Mouse (Mus musculus) neutrophil, adult 5-6 weeks (primary cell): ENCODE measurements around the gene Lhfp. TPM values are rescaled to one million over a fixed set of nuclear protein-coding genes. Genes with fewer than 3 reads are reported as not detected.
"Not testable (repeated sequence)": the region's sequence is repeated elsewhere in the genome, so short reads cannot be mapped to it uniquely, and the experiment has no call there.

Source experiments
- ATAC-seq: fragments of 151-379, 151-347 bp; 2 replicates; pipeline ENCODE4 v1.8.0; 2017; ENCODE audit warnings: mild to moderate bottlenecking, moderate TSS enrichment; ENCODE audit not compliant: insufficient number of reproducible peaks, poor library complexity, low FRiP score, severe bottlenecking; ENCODE audit errors: extremely low read depth
- total RNA-seq: library from RNA; stranded (forward); fragments of 200-1000 nt; gene quantifications from 2 replicates; pipeline ENCODE4 v1.2.3, GENCODE M21; 2017

The Lhfp gene
- total RNA-seq, 1 experiment from 2014 or later = 1.5 TPM

DNA sequence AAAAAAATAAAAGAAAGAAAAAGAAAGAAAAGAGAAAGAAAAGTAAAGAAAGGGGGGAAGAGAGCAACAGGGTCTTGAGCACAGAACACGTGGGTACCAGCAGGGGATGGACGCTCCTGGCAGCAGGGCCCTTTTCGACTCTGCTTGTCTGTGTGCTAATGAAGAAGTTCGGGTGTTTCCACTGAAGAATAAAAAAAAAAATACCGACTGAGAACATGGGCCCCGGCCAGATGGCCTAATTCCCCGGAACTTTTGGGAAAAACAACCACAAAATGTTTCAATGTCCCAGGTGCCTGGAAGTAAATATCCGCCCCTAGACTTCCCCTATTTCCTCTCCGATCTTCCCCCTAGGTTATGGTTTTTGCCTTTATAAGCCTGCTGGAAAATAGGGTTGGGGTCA lies 191.1 kb downstream of the Lhfp start:
- not testable (repeated sequence) for ATAC-seq

DNA sequence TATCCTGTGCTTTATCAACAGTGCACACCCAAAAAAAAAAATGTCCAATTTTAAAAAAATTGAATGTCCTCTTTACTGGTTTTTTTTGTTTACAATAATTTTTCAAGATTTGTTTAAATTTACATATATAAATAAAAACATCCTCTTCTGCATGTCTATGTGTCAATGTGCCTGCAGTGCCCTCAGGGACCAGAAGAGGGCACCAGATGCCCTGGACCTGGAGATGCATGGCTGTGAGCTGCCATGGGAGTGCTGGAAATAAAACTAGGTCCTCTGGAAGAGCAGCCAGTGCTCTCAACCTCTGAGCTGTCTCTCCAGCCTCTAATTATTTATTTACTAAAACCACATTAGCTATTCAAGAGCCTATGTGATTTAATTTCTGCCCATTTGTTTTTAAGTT lies 193.4 kb downstream of the Lhfp start:
- no peak for ATAC-seq

DNA sequence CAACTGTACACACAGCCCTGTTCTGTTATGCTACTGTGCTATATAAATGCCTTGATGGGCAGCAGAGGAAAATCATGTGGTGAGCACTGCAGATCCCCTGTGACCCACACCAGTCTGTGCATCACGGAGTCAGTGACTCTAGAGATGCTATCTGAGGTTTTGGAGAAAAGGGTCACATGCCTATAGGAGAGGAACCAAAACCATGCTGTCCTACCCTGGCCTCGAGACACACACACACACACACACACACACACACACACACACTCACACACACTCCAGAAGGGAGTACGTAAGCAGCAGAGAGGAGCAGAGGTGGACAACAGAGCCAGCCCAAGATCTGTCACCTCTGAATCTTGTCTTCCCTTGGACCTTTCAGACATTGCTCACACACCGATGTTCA lies 195.1 kb downstream of the Lhfp start:
- no peak for ATAC-seq

DNA sequence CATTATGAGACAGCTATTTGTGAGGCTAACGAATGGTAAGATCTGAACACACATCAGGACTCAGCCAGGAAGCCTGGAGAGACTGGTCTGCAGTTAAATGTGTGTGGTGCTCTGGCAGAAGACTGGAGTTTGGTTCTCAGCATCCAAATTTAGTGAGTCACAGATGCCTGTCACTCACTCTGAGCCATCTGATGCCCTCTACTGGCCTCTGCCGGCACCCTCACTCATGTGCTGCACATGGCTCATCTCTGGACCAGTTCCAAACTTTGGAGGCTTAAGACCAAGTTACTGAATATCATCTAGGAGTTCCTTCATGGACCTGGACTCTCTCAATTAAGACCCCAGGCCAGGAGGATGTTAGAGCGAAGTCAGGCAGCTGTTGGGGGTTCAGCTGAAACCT lies 198.8 kb downstream of the Lhfp start:
- ATAC-seq = no peak

DNA sequence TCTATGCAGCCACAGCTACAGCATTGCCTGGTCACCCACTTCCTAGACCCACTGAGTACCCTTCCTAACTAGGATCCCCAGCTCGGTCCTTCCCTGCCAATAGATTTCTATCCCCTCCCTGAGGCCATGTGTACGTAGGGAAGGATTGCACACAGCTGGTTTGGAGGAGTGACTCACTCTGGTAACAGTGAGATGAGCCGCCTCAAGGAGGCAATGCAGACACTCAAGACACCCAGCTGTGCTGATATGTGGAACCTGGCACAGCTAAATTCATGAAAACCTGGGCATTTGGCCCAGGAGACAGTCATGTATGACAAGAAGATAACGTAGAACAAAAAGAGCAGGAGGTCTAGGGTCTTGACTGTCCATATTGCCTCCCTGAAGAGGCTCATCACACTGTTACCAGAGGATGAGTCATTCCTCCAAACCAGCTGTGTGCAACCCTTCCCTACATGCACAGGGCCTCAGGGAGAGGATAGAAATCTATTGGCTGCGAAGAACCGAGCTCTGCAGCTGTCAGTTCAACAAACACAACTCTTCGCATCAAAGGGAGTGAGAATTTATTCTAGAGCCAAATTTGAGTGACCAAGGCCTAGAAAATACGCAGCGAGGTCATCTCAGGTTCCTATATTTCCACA lies 204.4 kb downstream of the Lhfp start:
- ATAC-seq = no peak

DNA sequence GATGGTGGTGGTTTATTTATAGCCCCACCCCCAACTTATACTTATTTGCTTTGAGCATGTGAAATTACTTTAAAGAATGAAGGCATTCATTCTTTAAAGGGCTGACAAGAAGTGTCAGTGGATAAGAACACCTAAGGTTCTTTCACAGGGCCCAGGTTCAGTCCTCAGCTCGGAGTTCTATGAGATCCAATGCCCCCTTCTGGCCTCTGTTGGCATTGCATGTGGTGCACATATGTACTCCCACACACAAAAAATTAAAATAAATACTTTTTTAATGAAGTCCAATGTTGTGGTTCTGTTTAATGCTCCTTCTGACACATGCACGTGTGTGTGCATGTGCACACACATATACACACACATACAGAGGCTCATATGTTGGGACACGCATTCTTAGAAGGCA lies 205.8 kb downstream of the Lhfp start:
- ATAC-seq = no peak

DNA sequence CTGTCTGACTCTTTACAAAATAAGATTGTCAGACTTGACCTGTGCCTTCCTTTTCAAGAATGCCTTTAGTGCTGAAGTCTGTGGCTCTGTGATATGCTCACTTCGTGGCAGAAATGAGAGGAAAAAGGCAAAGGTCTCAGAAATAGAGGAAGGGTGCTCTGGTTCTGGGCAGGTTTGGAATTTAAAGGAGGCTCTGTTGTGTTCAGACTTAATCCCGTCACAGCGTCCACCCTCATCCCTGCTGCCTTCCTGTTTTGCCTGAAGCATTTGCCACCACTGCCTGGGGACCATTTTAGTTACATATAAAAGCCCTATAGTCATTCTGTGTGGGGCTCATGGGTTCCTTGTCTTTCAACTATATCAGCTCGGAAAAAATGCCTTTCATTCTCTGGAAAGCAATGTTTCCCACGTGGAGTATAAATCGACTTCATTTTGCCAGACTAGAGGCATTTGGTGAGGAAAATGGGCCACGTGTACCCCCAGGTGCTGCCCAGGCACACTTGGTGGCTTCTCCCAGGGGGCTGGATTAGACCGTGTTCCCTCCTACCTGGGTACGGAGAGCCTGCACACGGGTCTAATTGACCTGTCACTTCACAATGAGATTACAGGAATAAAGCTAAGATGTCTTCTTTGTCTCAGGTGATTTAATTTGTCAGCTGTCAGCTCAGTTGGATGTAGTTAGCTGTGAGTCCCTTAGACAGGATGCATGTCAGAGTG lies 207.0 kb downstream of the Lhfp start:
- no peak for ATAC-seq

DNA sequence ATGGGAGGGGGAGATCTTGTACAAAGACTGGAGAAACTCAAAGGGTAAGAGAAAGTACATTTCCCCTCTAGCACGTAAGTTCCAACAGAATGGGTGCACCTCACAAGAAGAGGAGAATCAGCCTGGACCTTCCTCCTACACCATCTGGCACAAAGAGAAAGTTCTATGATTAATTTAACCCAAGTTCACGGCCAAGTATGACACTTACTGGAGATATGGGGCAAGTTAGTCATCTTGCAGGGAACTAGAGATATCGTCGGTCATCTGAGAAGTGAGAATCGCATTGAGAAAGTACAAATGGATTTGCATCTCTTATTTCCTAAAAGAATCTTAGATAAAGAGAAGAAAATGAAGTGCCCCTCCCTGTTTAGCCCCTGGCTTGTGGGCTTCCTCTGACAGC lies 211.2 kb downstream of the Lhfp start:
- no peak for ATAC-seq

DNA sequence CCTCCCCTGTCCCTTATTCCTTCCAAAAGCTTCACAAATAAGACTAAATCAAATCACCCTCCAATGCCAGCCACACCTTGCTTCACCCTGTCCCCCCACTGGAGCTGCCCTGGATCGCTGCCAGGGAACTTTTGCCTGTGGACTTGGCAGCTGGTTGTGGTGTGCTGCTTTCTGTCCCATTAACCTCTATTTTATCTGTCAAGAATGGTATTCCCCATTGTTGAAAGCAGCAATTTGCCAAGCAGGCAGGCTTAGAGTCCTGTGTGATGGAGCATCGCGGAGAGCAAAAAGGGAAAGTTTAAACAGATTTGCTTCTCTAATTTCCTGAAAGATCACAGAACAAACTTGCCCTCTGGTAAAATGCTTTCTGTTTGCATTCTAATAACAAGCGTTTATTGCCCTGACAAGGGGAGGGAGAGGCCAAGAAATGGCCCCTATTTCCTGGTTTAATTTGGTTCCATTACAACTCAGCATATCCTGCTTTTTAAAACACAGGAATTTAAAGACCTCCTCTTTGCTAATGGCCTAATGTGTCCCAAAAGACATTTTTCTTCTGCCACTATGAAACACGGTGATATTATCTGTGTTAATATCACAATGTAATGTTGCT lies 212.0 kb downstream of the Lhfp start:
- ATAC-seq = no peak

DNA sequence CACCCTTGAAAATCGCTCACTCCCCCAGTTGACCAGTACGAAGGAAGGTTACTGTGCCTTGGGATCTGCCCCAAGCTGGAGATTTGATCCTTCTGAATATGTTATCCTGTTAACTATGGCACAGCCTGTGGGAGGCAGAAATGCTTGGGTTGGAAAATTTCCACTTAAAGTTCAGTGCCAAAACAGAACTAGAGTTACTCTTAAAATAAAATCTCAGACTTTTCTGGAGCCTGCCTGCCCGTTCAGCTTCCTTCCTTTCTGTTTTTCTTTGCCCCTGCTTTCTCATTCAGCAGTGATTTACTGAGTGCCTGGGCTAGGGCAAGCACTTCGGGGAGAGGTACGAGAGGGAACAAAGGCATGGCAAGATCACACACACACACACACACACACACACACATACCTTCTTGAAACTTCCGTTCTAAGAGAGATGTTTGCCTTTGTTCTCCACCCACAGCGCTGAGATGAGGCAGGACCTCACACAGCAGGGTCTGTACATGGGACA lies 217.4 kb downstream of the Lhfp start:
- ATAC-seq = no peak

DNA sequence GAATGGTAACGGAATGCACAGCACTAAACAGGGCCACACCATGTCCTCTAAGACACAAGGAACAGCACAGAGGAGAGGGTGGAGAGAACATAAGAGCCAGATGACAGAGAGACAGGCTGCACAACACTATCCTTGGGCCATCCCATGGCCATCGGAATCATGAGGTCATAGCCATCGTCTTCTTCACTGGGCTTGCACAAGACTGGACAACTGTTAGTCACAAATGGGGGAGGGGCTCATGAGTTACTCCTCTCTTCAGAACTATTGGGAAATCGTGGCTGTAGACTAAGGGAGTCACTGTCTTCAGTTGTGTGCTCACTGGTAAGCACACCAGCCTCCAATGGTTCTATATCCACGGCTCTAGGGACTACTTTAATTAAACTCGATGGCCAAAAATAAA lies 224.8 kb downstream of the Lhfp start:
- ATAC-seq = no peak

DNA sequence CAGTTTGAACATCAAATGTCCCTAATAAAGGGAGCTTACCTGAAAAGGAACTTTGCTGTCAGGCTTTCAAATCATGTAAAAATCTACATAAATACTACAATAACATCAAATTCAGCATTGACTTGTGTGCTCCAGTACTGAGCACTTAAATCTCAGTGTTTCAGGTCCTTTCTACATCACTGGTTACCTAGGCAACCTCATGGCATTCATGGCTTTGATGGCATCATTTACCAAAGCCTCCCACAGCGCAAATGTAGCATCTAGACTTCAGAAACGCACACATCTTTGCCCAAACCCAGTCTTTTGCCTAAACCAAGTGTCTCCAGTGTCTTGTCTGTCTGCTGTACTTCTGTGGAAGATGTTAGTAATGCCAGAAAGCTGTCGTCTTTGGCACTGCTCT lies 225.7 kb downstream of the Lhfp start:
- no peak for ATAC-seq

DNA sequence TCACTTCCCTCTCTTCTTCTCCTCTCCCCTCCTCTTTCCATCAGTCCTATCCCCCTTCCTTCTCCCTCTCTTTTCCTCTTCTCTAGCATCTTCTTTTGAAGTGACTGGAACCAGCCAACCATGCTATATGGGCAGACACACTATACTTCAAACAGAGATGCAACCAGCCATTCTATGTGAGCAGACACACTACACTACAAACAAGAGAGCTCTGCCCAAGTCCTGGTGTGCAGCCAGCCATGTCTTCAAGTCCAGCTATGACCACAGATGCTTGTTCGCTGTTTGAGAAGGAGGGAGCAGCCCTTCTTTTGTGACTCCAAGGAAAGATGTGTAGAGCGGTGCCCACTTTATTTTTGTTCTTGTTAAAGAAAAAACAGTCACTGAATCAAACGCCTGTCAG lies 231.9 kb downstream of the Lhfp start:
- ATAC-seq = no peak

DNA sequence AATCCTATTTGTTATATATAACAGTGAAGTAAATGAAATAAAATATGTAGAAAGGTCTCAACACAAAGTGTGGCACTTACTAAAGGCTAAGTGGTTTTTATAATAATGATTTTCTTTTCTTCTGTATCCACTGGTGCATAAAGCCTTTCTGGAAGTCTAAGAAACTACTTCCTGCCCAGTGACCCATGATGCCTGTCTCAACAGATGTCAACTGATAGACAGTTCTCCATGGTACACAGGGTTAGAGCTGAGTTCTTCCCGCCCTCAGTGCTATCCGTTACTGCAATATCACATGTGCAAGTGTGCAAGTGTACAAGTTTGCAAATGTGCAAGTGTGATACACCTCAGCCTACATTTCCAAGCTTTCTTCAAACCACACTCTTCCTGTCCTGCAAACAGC lies 236.7 kb downstream of the Lhfp start:
- ATAC-seq = peak; percentile 61; the same call in 1 of the 2 replicates

DNA sequence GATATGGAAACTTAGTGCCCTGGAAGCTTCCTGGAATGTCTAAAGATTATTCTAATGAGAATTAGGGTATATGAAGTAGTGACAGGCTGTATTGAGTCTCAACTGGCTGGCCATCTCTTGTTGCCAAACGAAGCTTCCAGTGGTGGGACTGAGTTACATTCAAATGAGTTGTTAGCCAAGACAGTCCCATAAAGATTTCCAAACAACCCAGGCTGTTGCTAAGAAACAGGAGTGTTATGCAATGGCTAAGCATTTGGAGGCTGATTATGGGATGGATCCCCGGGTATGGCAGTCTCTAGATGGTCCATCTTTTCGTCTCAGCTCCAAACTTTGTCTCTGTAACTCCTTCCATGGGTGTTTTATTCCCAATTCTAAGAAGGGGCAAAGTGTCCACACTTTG lies 240.7 kb downstream of the Lhfp start:
- not testable (repeated sequence) for ATAC-seq

DNA sequence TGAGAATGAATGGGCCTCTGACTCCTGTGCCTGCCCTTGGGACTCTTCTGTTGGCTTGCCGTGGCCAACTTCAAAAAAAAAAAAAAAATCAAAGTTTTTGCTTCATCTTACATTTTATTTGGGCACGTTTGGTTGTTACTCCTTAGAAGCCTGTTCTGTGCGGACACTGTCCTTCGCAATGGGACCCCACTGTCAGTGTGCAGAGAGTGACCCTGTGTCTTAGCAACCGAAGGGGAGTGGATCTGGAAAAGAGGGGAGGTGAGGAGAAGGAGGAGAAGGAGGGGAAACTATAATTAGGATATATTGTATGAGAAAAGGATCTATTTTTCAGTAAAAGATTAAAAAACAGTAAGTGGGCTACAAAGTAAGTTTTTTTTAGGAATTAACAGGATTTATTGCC lies 242.7 kb downstream of the Lhfp start:
- ATAC-seq = no peak

DNA sequence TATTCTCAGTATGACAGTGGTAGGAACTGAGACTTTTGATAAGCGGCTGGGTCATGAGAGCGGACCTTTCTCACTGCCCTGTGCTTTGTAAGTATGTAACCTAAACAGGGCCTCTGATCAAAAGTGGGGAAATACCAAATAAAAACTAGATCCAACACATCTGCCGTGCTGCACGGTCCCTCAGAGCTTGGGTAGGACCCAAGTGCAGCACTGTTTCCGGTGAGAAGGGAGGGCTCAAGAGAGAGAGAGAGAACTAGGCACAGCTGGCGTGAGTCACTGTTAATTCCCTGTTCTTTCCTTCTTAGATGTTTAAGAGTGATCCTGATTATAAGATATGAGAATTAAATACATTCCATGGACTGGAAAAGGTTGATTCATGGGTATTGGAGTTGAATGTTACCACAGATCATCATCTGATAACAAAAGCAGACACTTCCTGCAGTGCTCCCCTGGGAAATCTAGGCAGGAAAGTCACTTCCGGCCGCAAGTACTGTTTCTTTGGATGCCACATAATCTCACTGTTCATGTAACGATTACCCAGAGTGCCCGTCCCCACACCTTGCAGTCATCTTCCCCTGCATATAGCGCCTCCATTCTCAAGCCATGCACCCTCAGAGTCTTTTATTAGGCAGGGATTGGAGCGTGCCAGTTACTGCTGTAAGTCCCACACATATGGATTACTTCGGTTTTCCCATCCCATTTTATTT lies 243.3 kb downstream of the Lhfp start:
- ATAC-seq = peak; percentile 66; the same call in 1 of the 2 replicates

DNA sequence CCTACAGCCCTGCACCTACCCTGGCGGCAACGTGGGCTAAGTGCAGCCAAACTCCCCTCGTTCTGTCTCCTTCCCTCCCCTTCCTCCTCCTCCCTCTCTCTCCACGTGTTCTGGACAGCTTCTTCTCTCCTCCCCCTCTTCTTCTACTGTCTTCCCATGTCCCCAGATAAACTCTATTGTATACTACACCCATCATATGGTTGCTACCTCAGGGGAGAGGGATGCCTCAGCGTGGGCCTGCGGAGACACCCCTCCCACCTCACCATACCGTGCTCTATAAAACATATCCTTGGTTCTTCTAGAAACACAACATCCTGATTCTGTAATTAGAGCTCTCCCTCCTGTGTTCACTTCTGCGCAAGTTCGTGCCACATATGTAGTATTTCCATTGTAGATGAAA lies 247.3 kb downstream of the Lhfp start:
- ATAC-seq = no peak

DNA sequence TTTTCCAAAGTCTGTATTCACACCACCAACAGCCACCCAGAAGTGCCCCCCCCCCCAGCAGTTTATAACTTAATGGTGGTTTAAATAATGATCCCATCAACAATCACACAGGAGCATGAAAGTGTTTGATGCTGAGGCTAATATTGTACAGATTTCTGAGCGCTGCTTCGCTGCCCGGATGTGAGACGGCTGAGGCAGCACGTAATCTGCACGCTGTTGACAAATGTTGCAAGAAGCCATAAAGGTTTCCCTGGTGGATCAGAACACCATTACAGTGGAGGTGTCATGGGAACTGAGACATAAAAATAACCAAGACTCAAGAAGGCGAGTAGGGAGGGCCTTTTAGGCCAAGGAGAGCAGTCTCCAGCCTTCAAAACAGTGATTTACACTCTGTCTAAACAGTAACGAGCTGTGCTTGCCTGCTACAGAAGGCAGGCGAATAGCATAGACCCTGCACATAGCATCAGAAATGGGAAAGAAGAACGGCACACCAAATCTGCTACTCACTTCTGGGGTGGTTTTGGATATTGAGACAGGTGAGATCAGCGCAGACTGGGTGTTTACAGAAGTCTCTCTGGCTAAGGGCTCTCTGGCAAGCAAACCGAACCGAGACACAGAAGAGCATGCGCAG lies 248.4 kb downstream of the Lhfp start:
- ATAC-seq = no peak
